Mouse (Mus musculus) cerebellum, adult 2 months (tissue): ENCODE results near the gene Pigv.

Experiments used
- CTCF ChIP-seq: fragments of 200-500 bp; IDR thresholded peaks from 2 replicates; pipeline ENCODE4 v1.5.1; 2011; ENCODE audit warnings: low read depth, mild to moderate bottlenecking, control low read depth, low read length, moderate library complexity, borderline replicate concordance; ENCODE audit not compliant: insufficient read depth
- POLR2A ChIP-seq: fragments of 200-500 bp; IDR thresholded peaks from 2 replicates; pipeline ENCODE4 v1.6.1; 2011; ENCODE audit warnings: low read length, control low read depth, borderline replicate concordance; ENCODE audit not compliant: insufficient read depth

- TF ChIP-seq POLR2A: no peak
- TF ChIP-seq CTCF: no peak
These were observed 27.3 kb downstream of the Pigv start for GRCm38 (mm10) chr4:133645195-133645594.
